Mouse (Mus musculus) kidney, postnatal 25 days (tissue): Measurements from ENCODE around the gene Ltbr.

Experiments
- DNase-seq, 2 experiments: peaks; one replicate each; pipeline ENCODE4 v3.0.0; 2021; ENCODE audit warnings: mixed read lengths in 2 of 2

Gene Ltbr

GRCm38 (mm10) chr6:125344866-125345265 lies 31.2 kb upstream of the Ltbr start:
- DNase-seq: no peak

- DNase-seq: peak; percentile 50 to 75
Measured at GRCm38 (mm10) chr6:125344084-125344483, 30.4 kb upstream of the Ltbr start.

GRCm38 (mm10) chr6:125342198-125342597 lies 28.5 kb upstream of the Ltbr start:
- DNase-seq: no peak

GRCm38 (mm10) chr6:125340244-125340643 lies 26.6 kb upstream of the Ltbr start:
- no peak for DNase-seq

GRCm38 (mm10) chr6:125338791-125339660 lies 25.3 kb upstream of the Ltbr start:
- no peak for DNase-seq

- DNase-seq: no peak
Measured at GRCm38 (mm10) chr6:125334356-125334755, 20.7 kb upstream of the Ltbr start.

- DNase-seq: peak in 1 of 2 experiments; percentile 22
Measured at GRCm38 (mm10) chr6:125333112-125333899, 19.6 kb upstream of the Ltbr start.

GRCm38 (mm10) chr6:125330626-125331326 lies 17.1 kb upstream of the Ltbr start:
- DNase-seq: peak; percentile 97

- DNase-seq: peak; percentile 75 to 77
Measured at GRCm38 (mm10) chr6:125328243-125328642, 14.6 kb upstream of the Ltbr start.

GRCm38 (mm10) chr6:125325337-125325736 lies 11.7 kb upstream of the Ltbr start:
- DNase-seq: no peak

- no peak for DNase-seq
Measured at GRCm38 (mm10) chr6:125323547-125323946, 9.9 kb upstream of the Ltbr start.

- DNase-seq: no peak
Measured at GRCm38 (mm10) chr6:125322794-125323193, 9.1 kb upstream of the Ltbr start.

- DNase-seq: peak; percentile 68 to 92
Measured at GRCm38 (mm10) chr6:125321114-125321855, 7.6 kb upstream of the Ltbr start.

GRCm38 (mm10) chr6:125320323-125320722 lies 6.6 kb upstream of the Ltbr start, which contains the start of gene Scnn1a:
Scnn1a (plus strand) TSS chr6:125320659.
- peak; percentile 54 to 87 for DNase-seq

GRCm38 (mm10) chr6:125319919-125320296 lies 6.2 kb upstream of the Ltbr start:
- no peak for DNase-seq

- peak in 1 of 2 experiments; percentile 51 for DNase-seq
Measured at GRCm38 (mm10) chr6:125318981-125319918, 5.6 kb upstream of the Ltbr start.

- DNase-seq: no peak
Measured at GRCm38 (mm10) chr6:125317077-125317476, 3.4 kb upstream of the Ltbr start.

- DNase-seq: peak; percentile 40 to 76
Measured at GRCm38 (mm10) chr6:125314746-125315145, 1.1 kb upstream of the Ltbr start.

GRCm38 (mm10) chr6:125314231-125314563 lies 512 bp upstream of the Ltbr start:
- DNase-seq: peak in 1 of 2 experiments; percentile 60

- peak; percentile 61 to 73 for DNase-seq
Measured at GRCm38 (mm10) chr6:125312581-125313355, 917 bp downstream of the Ltbr start.
